Mouse (Mus musculus) frontal cortex, adult 2 months (tissue): ENCODE results near the gene Mesp2. TPM values are rescaled to one million over a fixed set of nuclear protein-coding genes. Genes with fewer than 3 reads are reported as not detected.

ENCODE experiments used
- DNase-seq, 2 experiments: peaks; one replicate each; pipeline ENCODE4 v3.0.0; 2022; ENCODE audit warnings: low spot score in 1 of 2; ENCODE audit errors: extremely low spot score in 1 of 2
- polyA plus RNA-seq: library from polyadenylated mRNA; depleted of rRNA; stranded (reverse); fragments of >200 nt; gene quantifications from 2 replicates; pipeline ENCODE4 v1.2.3, GENCODE M21; 2012; rRNA removed

Gene Mesp2
- polyA plus RNA-seq, 1 experiment, result 0.88 TPM

- no peak for DNase-seq
These were observed 48.6 kb downstream of the Mesp2 start for GRCm38 (mm10) chr7:79858956-79859630.

- no peak for DNase-seq
These were observed 50.3 kb downstream of the Mesp2 start, which contains the start of gene Anpep for GRCm38 (mm10) chr7:79860811-79861210. Anpep (minus strand) TSS chr7:79861059.

- no peak for DNase-seq
These were observed 51.3 kb downstream of the Mesp2 start for GRCm38 (mm10) chr7:79861794-79862193.

Other genes with a start within 250 kb of the Mesp2 start
- 4.6 and 5.5 TPM in 2 replicates for gene Rhcg, start 193.1 kb upstream of the Mesp2 start, polyA plus RNA-seq
- 0.13 and 0.18 TPM in 2 replicates for gene Ticrr, start 150.5 kb upstream of the Mesp2 start, polyA plus RNA-seq
- gene Kif7, start 95.0 kb upstream of the Mesp2 start, polyA plus RNA-seq, result 3.2 and 3.8 TPM in 2 replicates
- 0.14 and 0.25 TPM in 2 replicates for gene Plin1, start 77.8 kb upstream of the Mesp2 start, polyA plus RNA-seq
- gene Pex11a, start 67.6 kb upstream of the Mesp2 start, polyA plus RNA-seq, result 19.1 and 19.2 TPM in 2 replicates
- 0.10 and 0.34 TPM in 2 replicates for gene Wdr93, start 67.6 kb upstream of the Mesp2 start, polyA plus RNA-seq
- gene Mesp1, start 16.9 kb upstream of the Mesp2 start, polyA plus RNA-seq, result 0.16 and 0.19 TPM in 2 replicates
- gene Anpep, start 50.3 kb downstream of the Mesp2 start, polyA plus RNA-seq, result 5.4 and 5.9 TPM in 2 replicates
- gene Ap3s2, start 109.9 kb downstream of the Mesp2 start, polyA plus RNA-seq, result 41.9 and 43.5 TPM in 2 replicates
- 14.7 and 16.8 TPM in 2 replicates for gene Arpin, start 124.6 kb downstream of the Mesp2 start, polyA plus RNA-seq
- 19.5 and 20.2 TPM in 2 replicates for gene Zfp710, start 214.1 kb downstream of the Mesp2 start, polyA plus RNA-seq